Mouse (Mus musculus): Measurements from ENCODE around the gene Fbxo10. TPM values are rescaled to one million over a fixed set of nuclear protein-coding genes. Genes with fewer than 3 reads are reported as not detected.
"Not testable (repeated sequence)": the region's sequence is repeated elsewhere in the genome, so short reads cannot be mapped to it uniquely, and the experiment has no call there.

Fbxo10 gene
- polyA plus RNA-seq, 1 experiment from 2014 or later = 5.6 TPM

DNA sequence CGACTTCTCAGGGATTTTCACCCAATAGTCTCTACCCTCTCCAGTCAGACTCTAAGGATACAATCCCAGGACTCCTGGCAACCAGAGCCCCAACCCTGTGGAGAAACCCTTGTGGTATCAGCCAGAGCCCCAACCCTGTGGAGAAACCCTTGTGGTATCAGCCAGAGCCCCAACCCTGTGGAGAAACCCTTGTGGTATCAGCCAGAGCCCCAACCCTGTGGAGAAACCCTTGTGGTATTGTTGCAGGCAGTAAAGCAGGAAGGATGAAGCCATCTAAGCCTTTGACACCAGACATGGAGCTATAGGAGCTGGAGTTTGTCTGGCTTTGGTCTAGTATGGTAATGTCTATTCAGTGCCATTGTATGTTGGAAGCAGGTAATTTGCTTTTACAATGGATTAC, 20.6 kb downstream of the Fbxo10 start:
- H3K4me2 ChIP-seq; H3K4me1 ChIP-seq (ENCODE audit: control insufficient read depth, insufficient read depth, low read length); H3K27me3 ChIP-seq (ENCODE audit: control insufficient read depth, insufficient read depth, low read length); H3K9ac ChIP-seq (ENCODE audit: low read length); DNase-seq (ENCODE audit: low spot score, missing footprints); H3K4me3 ChIP-seq (ENCODE audit: low read depth, low read length); H3K36me3 ChIP-seq (ENCODE audit: control insufficient read depth, insufficient read depth, low read length); H3K9me3 ChIP-seq (ENCODE audit: control insufficient read depth, low read length); ATAC-seq (ENCODE audit: low FRiP score); H3K27ac ChIP-seq (ENCODE audit: low read depth, low read length): not testable (repeated sequence)
- WGBS = 85% methylated on average over 1 of the region's 1 CpGs

- Histone ChIP-seq H3K27ac (ENCODE audit: low read depth, low read length) (no peak overlapping the region), H3K27me3 (ENCODE audit: control insufficient read depth, insufficient read depth, low read length) (no peaks in the 10 kb centered on the region), H3K9ac (ENCODE audit: low read length) (no peak overlapping the region), H3K4me1 (ENCODE audit: control insufficient read depth, insufficient read depth, low read length) (no peaks in the 10 kb centered on the region), H3K36me3 (ENCODE audit: control insufficient read depth, insufficient read depth, low read length) (no peaks in the 10 kb centered on the region), H3K9me3 (ENCODE audit: control insufficient read depth, low read length) (no peaks in the 10 kb centered on the region), H3K4me2 (no peak overlapping the region), H3K4me3 (ENCODE audit: low read depth, low read length) (no peak overlapping the region)
- DNase-seq (ENCODE audit: low spot score, missing footprints) (no peak), ATAC-seq (ENCODE audit: low FRiP score) (no peak)
- 90% methylated on average over 8 of the region's 8 CpGs for WGBS
Measured at GRCm38 (mm10) chr4:45055451-45055850, 29.0 kb downstream of the Fbxo10 start.

DNA sequence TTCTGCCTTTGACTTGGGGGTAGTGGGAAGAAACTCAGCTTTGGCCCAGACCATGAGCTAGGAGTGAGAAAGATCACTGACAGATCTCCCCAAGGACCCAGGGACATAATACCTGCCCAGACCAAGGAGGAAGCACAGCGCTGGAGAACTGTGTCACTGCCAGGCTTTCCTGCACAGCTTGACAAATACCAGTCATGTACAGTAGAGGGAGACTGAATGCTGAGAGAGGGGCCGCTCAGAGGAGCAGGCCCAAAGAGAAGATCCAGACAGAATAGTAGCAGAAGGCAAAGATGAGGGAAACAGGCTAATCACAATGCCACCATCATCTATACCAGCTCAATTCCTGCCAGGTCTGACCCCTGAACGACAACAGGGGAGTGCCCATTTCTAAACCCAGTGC, 29.5 kb downstream of the Fbxo10 start:
- H3K27me3 ChIP-seq (ENCODE audit: control insufficient read depth, insufficient read depth, low read length) = no peaks in the 10 kb centered on the region
- 57% methylated on average over 3 of the region's 3 CpGs for WGBS
- no peak overlapping the region for H3K4me2 ChIP-seq
- no peak overlapping the region for H3K27ac ChIP-seq (ENCODE audit: low read depth, low read length)
- no peak overlapping the region for H3K4me3 ChIP-seq (ENCODE audit: low read depth, low read length)
- no peaks in the 10 kb centered on the region for H3K4me1 ChIP-seq (ENCODE audit: control insufficient read depth, insufficient read depth, low read length)
- no peak for ATAC-seq (ENCODE audit: low FRiP score)
- H3K36me3 ChIP-seq (ENCODE audit: control insufficient read depth, insufficient read depth, low read length) = no peaks in the 10 kb centered on the region
- H3K9ac ChIP-seq (ENCODE audit: low read length) = no peak overlapping the region
- no peaks in the 10 kb centered on the region for H3K9me3 ChIP-seq (ENCODE audit: control insufficient read depth, low read length)
- DNase-seq (ENCODE audit: low spot score, missing footprints) = no peak

- Histone ChIP-seq H3K4me3 (ENCODE audit: low read depth, low read length) (no peak overlapping the region), H3K27ac (ENCODE audit: low read depth, low read length) (no peak overlapping the region), H3K27me3 (ENCODE audit: control insufficient read depth, insufficient read depth, low read length) (no peaks in the 10 kb centered on the region), H3K9ac (ENCODE audit: low read length) (no peak overlapping the region), H3K4me2 (no peak overlapping the region), H3K4me1 (ENCODE audit: control insufficient read depth, insufficient read depth, low read length) (no peaks in the 10 kb centered on the region), H3K36me3 (ENCODE audit: control insufficient read depth, insufficient read depth, low read length) (no peaks in the 10 kb centered on the region), H3K9me3 (ENCODE audit: control insufficient read depth, low read length) (no peaks in the 10 kb centered on the region)
- DNase-seq (ENCODE audit: low spot score, missing footprints) (no peak), ATAC-seq (ENCODE audit: low FRiP score) (no peak)
- WGBS = 78% methylated on average over 9 of the region's 9 CpGs
Measured at GRCm38 (mm10) chr4:45047956-45048355, 36.4 kb downstream of the Fbxo10 start.

GRCm38 (mm10) chr4:45047286-45047887, 37.0 kb downstream of the Fbxo10 start:
- ATAC-seq (ENCODE audit: low FRiP score) (no peak), DNase-seq (ENCODE audit: low spot score, missing footprints) (no peak)
- Histone ChIP-seq H3K9ac (ENCODE audit: low read length) (no peak overlapping the region), H3K36me3 (ENCODE audit: control insufficient read depth, insufficient read depth, low read length) (no peaks in the 10 kb centered on the region), H3K4me2 (no peak overlapping the region), H3K9me3 (ENCODE audit: control insufficient read depth, low read length) (no peaks in the 10 kb centered on the region), H3K27ac (ENCODE audit: low read depth, low read length) (no peak overlapping the region), H3K27me3 (ENCODE audit: control insufficient read depth, insufficient read depth, low read length) (no peaks in the 10 kb centered on the region), H3K4me3 (ENCODE audit: low read depth, low read length) (no peak overlapping the region), H3K4me1 (ENCODE audit: control insufficient read depth, insufficient read depth, low read length) (no peaks in the 10 kb centered on the region)
- 86% methylated on average over 9 of the region's 9 CpGs for WGBS

- no peak overlapping the region for H3K9ac ChIP-seq (ENCODE audit: low read length)
- no peaks in the 10 kb centered on the region for H3K36me3 ChIP-seq (ENCODE audit: control insufficient read depth, insufficient read depth, low read length)
- H3K4me1 ChIP-seq (ENCODE audit: control insufficient read depth, insufficient read depth, low read length) = no peaks in the 10 kb centered on the region
- no peak overlapping the region for H3K27ac ChIP-seq (ENCODE audit: low read depth, low read length)
- H3K4me3 ChIP-seq (ENCODE audit: low read depth, low read length) = no peak overlapping the region
- H3K9me3 ChIP-seq (ENCODE audit: control insufficient read depth, low read length) = no peaks in the 10 kb centered on the region
- ATAC-seq (ENCODE audit: low FRiP score) (no peak), DNase-seq (ENCODE audit: low spot score, missing footprints) (no peak)
- no peaks in the 10 kb centered on the region for H3K27me3 ChIP-seq (ENCODE audit: control insufficient read depth, insufficient read depth, low read length)
- H3K4me2 ChIP-seq = no peak overlapping the region
- WGBS = 94% methylated on average over 5 of the region's 5 CpGs
Measured at GRCm38 (mm10) chr4:45046679-45047078, 37.7 kb downstream of the Fbxo10 start.

DNA sequence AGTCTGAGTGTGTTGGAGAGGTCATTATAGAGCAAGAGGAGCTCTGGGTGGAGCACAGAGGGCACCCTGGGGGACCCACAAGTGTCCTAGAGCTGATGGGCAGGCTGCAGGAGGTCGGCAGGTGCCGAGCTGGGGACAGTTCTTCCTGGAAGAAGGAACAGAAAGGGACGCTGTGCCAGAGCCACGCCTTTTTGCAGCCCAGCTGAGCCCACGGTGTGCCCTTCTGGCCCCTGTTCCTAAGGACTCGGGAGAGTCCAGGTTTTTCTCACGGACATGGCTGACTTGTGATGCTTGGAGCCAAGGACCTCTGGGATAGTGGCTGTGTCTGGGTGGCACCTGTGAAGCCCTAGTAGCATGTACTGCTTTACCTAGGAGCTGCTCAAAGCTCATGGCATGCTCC, 43.6 kb downstream of the Fbxo10 start:
- Histone ChIP-seq H3K4me3 (ENCODE audit: low read depth, low read length) (no peak overlapping the region), H3K36me3 (ENCODE audit: control insufficient read depth, insufficient read depth, low read length) (peaks cover 3% of the 10 kb centered on the region; the same call in 1 of the 2 replicates), H3K4me1 (ENCODE audit: control insufficient read depth, insufficient read depth, low read length) (no peaks in the 10 kb centered on the region), H3K27ac (ENCODE audit: low read depth, low read length) (no peak overlapping the region), H3K4me2 (no peak overlapping the region), H3K27me3 (ENCODE audit: control insufficient read depth, insufficient read depth, low read length) (no peaks in the 10 kb centered on the region), H3K9me3 (ENCODE audit: control insufficient read depth, low read length) (no peaks in the 10 kb centered on the region), H3K9ac (ENCODE audit: low read length) (no peak overlapping the region)
- DNase-seq (ENCODE audit: low spot score, missing footprints) (no peak), ATAC-seq (ENCODE audit: low FRiP score) (no peak)
- WGBS = 79% methylated on average over 7 of the region's 7 CpGs

DNA sequence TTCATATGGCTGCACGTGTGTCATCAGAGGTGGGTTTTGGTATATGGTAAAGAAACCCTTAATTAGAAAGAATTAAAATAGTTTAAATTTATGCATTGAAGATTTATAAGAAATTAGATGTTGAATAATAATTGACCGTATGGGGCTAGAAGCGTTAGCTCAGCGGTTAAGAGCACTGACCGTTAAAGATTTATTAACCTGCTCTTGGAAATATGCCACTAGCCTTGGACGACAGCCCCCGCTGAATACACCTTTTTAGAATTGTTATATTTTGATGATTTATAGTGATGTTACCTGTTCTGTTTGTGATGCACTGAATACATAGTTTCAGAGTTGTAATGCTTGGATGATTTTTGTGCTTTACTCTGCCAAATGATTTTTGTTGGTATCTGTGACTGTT, 44.9 kb downstream of the Fbxo10 start:
- not testable (repeated sequence) for H3K36me3 ChIP-seq (ENCODE audit: control insufficient read depth, insufficient read depth, low read length); H3K4me2 ChIP-seq; H3K9me3 ChIP-seq (ENCODE audit: control insufficient read depth, low read length); H3K27me3 ChIP-seq (ENCODE audit: control insufficient read depth, insufficient read depth, low read length); ATAC-seq (ENCODE audit: low FRiP score); H3K9ac ChIP-seq (ENCODE audit: low read length); DNase-seq (ENCODE audit: low spot score, missing footprints); H3K4me3 ChIP-seq (ENCODE audit: low read depth, low read length); H3K4me1 ChIP-seq (ENCODE audit: control insufficient read depth, insufficient read depth, low read length); H3K27ac ChIP-seq (ENCODE audit: low read depth, low read length)
- WGBS = 94% methylated on average over 7 of the region's 7 CpGs

DNA sequence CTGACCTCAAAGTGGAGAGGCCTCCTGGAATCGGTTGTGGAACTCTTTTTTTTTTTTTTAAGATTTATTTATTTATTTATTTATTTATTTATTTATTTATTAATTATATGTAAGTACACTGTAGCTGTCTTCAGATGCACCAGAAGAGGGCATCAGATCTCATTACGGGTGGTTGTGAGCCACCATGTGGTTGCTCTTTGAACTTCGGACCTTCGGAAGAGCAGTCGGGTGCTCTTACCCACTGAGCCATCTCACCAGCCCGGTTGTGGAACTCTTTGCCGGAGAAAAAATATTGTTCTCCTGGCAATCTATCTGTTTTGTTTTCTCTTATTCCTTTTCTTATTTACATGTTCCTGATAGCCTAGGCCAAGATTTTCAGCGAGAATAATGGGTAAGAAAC, 45.5 kb downstream of the Fbxo10 start:
- not testable (repeated sequence) for H3K27me3 ChIP-seq (ENCODE audit: control insufficient read depth, insufficient read depth, low read length); H3K4me2 ChIP-seq; DNase-seq (ENCODE audit: low spot score, missing footprints); ATAC-seq (ENCODE audit: low FRiP score); H3K27ac ChIP-seq (ENCODE audit: low read depth, low read length); H3K4me1 ChIP-seq (ENCODE audit: control insufficient read depth, insufficient read depth, low read length); H3K4me3 ChIP-seq (ENCODE audit: low read depth, low read length); H3K9ac ChIP-seq (ENCODE audit: low read length); H3K36me3 ChIP-seq (ENCODE audit: control insufficient read depth, insufficient read depth, low read length); H3K9me3 ChIP-seq (ENCODE audit: control insufficient read depth, low read length)
- WGBS = 60% methylated on average over 8 of the region's 8 CpGs

All from midbrain, embryonic 11.5 days (tissue).